Mouse (Mus musculus): Measurements from ENCODE around the gene Gjb3.

- no peak for TF ChIP-seq MXI1 (IDR thresholded peaks at IDR 0.05; ENCODE audit: low read depth, low read length)
- no peak for TF ChIP-seq ZMIZ1 (IDR thresholded peaks at IDR 0.05; ENCODE audit: low read depth, low read length)
- no peak for TF ChIP-seq USF1 (IDR thresholded peaks at IDR 0.05; ENCODE audit: low read depth, low read length)
- no peak for TF ChIP-seq CTCF (conservative IDR thresholded peaks at IDR 0.05 in 1 of 2, IDR thresholded peaks at IDR 0.05 in 1 of 2; ENCODE audit: low read depth in 2 of 2, low read length in 2 of 2)
- TF ChIP-seq ZC3H11A (IDR thresholded peaks at IDR 0.05; ENCODE audit: low read depth, low read length) = no peak
- TF ChIP-seq NELFE (IDR thresholded peaks at IDR 0.05; ENCODE audit: low read depth, low read length) = no peak
- TF ChIP-seq KAT2A (IDR thresholded peaks at IDR 0.05; ENCODE audit: insufficient replicate concordance, low read length) = no peak
- no peak for TF ChIP-seq EP300 (IDR thresholded peaks at IDR 0.05; ENCODE audit: low read length)
- TF ChIP-seq MAFK (IDR thresholded peaks at IDR 0.05; ENCODE audit: insufficient replicate concordance, low read length) = no peak
These were observed 32.7 kb upstream of the Gjb3 start for GRCm38 (mm10) chr4:127363331-127363730.

Measured in CH12.LX (cell line).